Mouse (Mus musculus) forebrain, embryonic 14.5 days (tissue): ENCODE measurements at regions not wholly inside any gene's neighbourhood (a gene's known extent, or its start where the extent isn't known, plus 50 kb on each side); places are given as distances from the start of the nearest gene placed in this dataset.

ENCODE experiments used
- ATAC-seq: fragments of 200-750 bp; cut with Nextera tagmentation; 2 replicates; pipeline ENCODE4 v1.8.0; 2017; ENCODE audit warnings: mild to moderate bottlenecking, moderate library complexity
- DNase-seq: peaks from one replicate; pipeline ENCODE4 v3.0.0-alpha.2; 2015; ENCODE audit warnings: low spot score
- H3K27ac ChIP-seq: fragments of 300-500 bp; sonication (generic); 2 replicates; pipeline ENCODE4 v1.5.1; 2014; ENCODE audit warnings: low read depth, mild to moderate bottlenecking, control low read depth, low read length, moderate library complexity
- H3K27me3 ChIP-seq: fragments of 300-500 bp; sonication (generic); replicated peaks from 2 replicates; pipeline ENCODE4 v1.6.1; 2014; ENCODE audit warnings: low read length, control low read depth, mixed read lengths; ENCODE audit not compliant: control insufficient read depth, insufficient read depth
- H3K36me3 ChIP-seq: fragments of 300-500 bp; sonication (generic); 2 replicates; pipeline ENCODE4 v1.6.1; 2014; ENCODE audit warnings: low read length, control low read depth; ENCODE audit not compliant: control insufficient read depth, insufficient read depth
- H3K4me1 ChIP-seq: fragments of 300-500 bp; sonication (generic); 2 replicates; pipeline ENCODE4 v1.6.1; 2014; ENCODE audit warnings: antibody characterized with exemption, low read length, control low read depth; ENCODE audit not compliant: control insufficient read depth, insufficient read depth
- H3K4me2 ChIP-seq: fragments of 300-500 bp; sonication (generic); 2 replicates; pipeline ENCODE4 v1.6.1; 2014; ENCODE audit warnings: mild to moderate bottlenecking, control low read depth, low read length
- H3K4me3 ChIP-seq: fragments of 300-500 bp; sonication (generic); 2 replicates; pipeline ENCODE4 v1.5.1; 2014; ENCODE audit warnings: low read depth, low read length, control low read depth
- H3K9ac ChIP-seq: fragments of 300-500 bp; sonication (generic); 2 replicates; pipeline ENCODE4 v1.6.1; 2014; ENCODE audit warnings: mild to moderate bottlenecking, low read length, control low read depth, moderate library complexity
- H3K9me3 ChIP-seq: fragments of 300-500 bp; sonication (generic); replicated peaks from 2 replicates; pipeline ENCODE4 v1.6.1; 2016; ENCODE audit warnings: low read length, control low read depth, mixed read lengths; ENCODE audit not compliant: control insufficient read depth
- WGBS: fragments of 180-500 bp; shearing (Covaris S2); extraction: QIAGEN DNeasy Blood & Tissue Kit; methylation state at CpG from one replicate; pipeline ENCODE4 v1.1.7; 2014; 5-methylcytosine and 5-hydroxymethylcytosine counted together

GRCm38 (mm10) chr13:91274131-91274530 is 50.4 kb upstream of the Atg10 start:
- no peak for ATAC-seq
- H3K4me1 ChIP-seq, result no peaks in the 10 kb centered on the region; the same call in 1 of the 2 replicates
- no peak overlapping the region for H3K27ac ChIP-seq
- H3K9ac ChIP-seq, result no peak overlapping the region
- H3K36me3 ChIP-seq, result no peaks in the 10 kb centered on the region
- WGBS, result 83% methylated on average over 1 of the region's 1 CpGs
- no peaks in the 10 kb centered on the region for H3K9me3 ChIP-seq
- no peak overlapping the region for H3K4me3 ChIP-seq
- no peak overlapping the region for H3K4me2 ChIP-seq
- no peaks in the 10 kb centered on the region for H3K27me3 ChIP-seq
- DNase-seq, result no peak

- H3K36me3 ChIP-seq, result no peaks in the 10 kb centered on the region
- DNase-seq (peak; percentile 23), ATAC-seq (no peak)
- no peak overlapping the region for H3K4me2 ChIP-seq
- H3K4me1 ChIP-seq, result no peaks in the 10 kb centered on the region; the same call in 1 of the 2 replicates
- H3K9ac ChIP-seq, result no peak overlapping the region
- no peak overlapping the region for H3K4me3 ChIP-seq
- no peaks in the 10 kb centered on the region for H3K27me3 ChIP-seq
- 71% methylated on average over 6 of the region's 6 CpGs for WGBS
- H3K9me3 ChIP-seq, result no peaks in the 10 kb centered on the region
- H3K27ac ChIP-seq, result no peak overlapping the region
These were observed 50.8 kb upstream of the Atg10 start for GRCm38 (mm10) chr13:91274615-91275014.

GRCm38 (mm10) chr13:91279487-91279886 is 55.7 kb upstream of the Atg10 start:
- DNase-seq (no peak), ATAC-seq (no peak)
- H3K27ac ChIP-seq, result no peak overlapping the region
- no peak overlapping the region for H3K4me2 ChIP-seq
- H3K4me3 ChIP-seq, result no peak overlapping the region
- no peaks in the 10 kb centered on the region; the same call in 1 of the 2 replicates for H3K4me1 ChIP-seq
- H3K27me3 ChIP-seq, result no peaks in the 10 kb centered on the region
- H3K36me3 ChIP-seq, result no peaks in the 10 kb centered on the region
- no peaks in the 10 kb centered on the region for H3K9me3 ChIP-seq
- no peak overlapping the region for H3K9ac ChIP-seq
- 86% methylated on average over 3 of the region's 3 CpGs for WGBS

- Histone ChIP-seq H3K4me2 (no peak overlapping the region), H3K27ac (no peak overlapping the region), H3K4me1 (no peaks in the 10 kb centered on the region), H3K4me3 (no peak overlapping the region), H3K36me3 (no peaks in the 10 kb centered on the region), H3K9me3 (no peaks in the 10 kb centered on the region), H3K9ac (no peak overlapping the region), H3K27me3 (no peaks in the 10 kb centered on the region)
- no peak for DNase-seq
- WGBS, result 80% methylated on average over 7 of the region's 7 CpGs
- no peak for ATAC-seq
These were observed 71.9 kb upstream of the Atg10 start for GRCm38 (mm10) chr13:91295552-91296170.

GRCm38 (mm10) chr13:91296521-91297160 is 72.9 kb upstream of the Atg10 start:
- Histone ChIP-seq H3K27ac (no peak overlapping the region), H3K4me3 (no peak overlapping the region), H3K36me3 (no peaks in the 10 kb centered on the region), H3K4me1 (no peaks in the 10 kb centered on the region), H3K9me3 (no peaks in the 10 kb centered on the region), H3K4me2 (no peak overlapping the region), H3K9ac (no peak overlapping the region), H3K27me3 (no peaks in the 10 kb centered on the region)
- ATAC-seq (peak; percentile 89), DNase-seq (peak; percentile 73)
- 47% methylated on average over 5 of the region's 5 CpGs for WGBS

GRCm38 (mm10) chr13:91301849-91302248 is 78.1 kb upstream of the Atg10 start:
- Histone ChIP-seq H3K9ac (no peak overlapping the region), H3K27ac (no peak overlapping the region), H3K4me3 (no peak overlapping the region), H3K4me2 (no peak overlapping the region), H3K4me1 (no peaks in the 10 kb centered on the region), H3K36me3 (no peaks in the 10 kb centered on the region), H3K27me3 (no peaks in the 10 kb centered on the region), H3K9me3 (no peaks in the 10 kb centered on the region)
- 93% methylated on average over 1 of the region's 1 CpGs for WGBS
- ATAC-seq, result no peak
- DNase-seq, result no peak

GRCm38 (mm10) chr13:91305697-91306405 is 82.1 kb upstream of the Atg10 start:
- no peaks in the 10 kb centered on the region for H3K4me1 ChIP-seq
- H3K4me3 ChIP-seq, result no peak overlapping the region
- WGBS, result 59% methylated on average over 6 of the region's 6 CpGs
- peak; percentile 91 for ATAC-seq
- no peaks in the 10 kb centered on the region for H3K9me3 ChIP-seq
- no peak overlapping the region for H3K4me2 ChIP-seq
- H3K36me3 ChIP-seq, result no peaks in the 10 kb centered on the region
- H3K9ac ChIP-seq, result no peak overlapping the region
- no peak overlapping the region for H3K27ac ChIP-seq
- no peaks in the 10 kb centered on the region for H3K27me3 ChIP-seq
- peak; percentile 76 for DNase-seq

GRCm38 (mm10) chr13:91306545-91306944 is 82.8 kb upstream of the Atg10 start:
- Histone ChIP-seq H3K9me3 (no peaks in the 10 kb centered on the region), H3K27ac (no peak overlapping the region), H3K4me2 (no peak overlapping the region), H3K9ac (no peak overlapping the region), H3K27me3 (no peaks in the 10 kb centered on the region), H3K4me1 (no peaks in the 10 kb centered on the region), H3K4me3 (no peak overlapping the region), H3K36me3 (no peaks in the 10 kb centered on the region)
- DNase-seq, result no peak
- WGBS, result 86% methylated on average over 4 of the region's 4 CpGs
- ATAC-seq, result peak; percentile 18; the same call in 1 of the 2 replicates
